Mouse (Mus musculus) lung, postnatal 0 days (tissue): ENCODE data around the gene Gpc1. TPM values are rescaled to one million over a fixed set of nuclear protein-coding genes. Genes with fewer than 3 reads are reported as not detected.

Source experiments
- ATAC-seq: fragments of 200-750 bp; cut with Nextera tagmentation; 2 replicates; pipeline ENCODE4 v1.8.0; 2017; ENCODE audit warnings: moderate library complexity
- DNase-seq: peaks from one replicate; pipeline ENCODE4 v3.0.0-alpha.2; 2016; ENCODE audit warnings: low spot score
- H3K27ac ChIP-seq: fragments of 300-500 bp; sonication (generic); 2 replicates; pipeline ENCODE4 v1.5.1; 2014; ENCODE audit warnings: antibody characterized with exemption, mild to moderate bottlenecking, low read length, mixed read lengths
- H3K27me3 ChIP-seq: fragments of 300-500 bp; sonication (generic); replicated peaks from 2 replicates; pipeline ENCODE4 v1.6.1; 2014; ENCODE audit warnings: low read length, mixed read lengths; ENCODE audit not compliant: insufficient read depth
- H3K36me3 ChIP-seq: fragments of 300-500 bp; sonication (generic); 2 replicates; pipeline ENCODE4 v1.6.1; 2014; ENCODE audit warnings: low read length, mixed read lengths; ENCODE audit not compliant: insufficient read depth
- H3K4me1 ChIP-seq: fragments of 300-500 bp; sonication (generic); 2 replicates; pipeline ENCODE4 v1.6.1; 2014; ENCODE audit warnings: antibody characterized with exemption, low read depth, low read length, mixed read lengths; ENCODE audit not compliant: insufficient read depth
- H3K4me2 ChIP-seq: fragments of 300-500 bp; sonication (generic); replicated peaks from 2 replicates; pipeline ENCODE4 v1.6.1; 2014; ENCODE audit warnings: low read depth, mild to moderate bottlenecking, low read length, moderate library complexity, mixed read lengths
- H3K4me3 ChIP-seq: fragments of 300-500 bp; sonication (generic); 2 replicates; pipeline ENCODE4 v1.5.1; 2014; ENCODE audit warnings: low read depth, low read length
- H3K9ac ChIP-seq: fragments of 300-500 bp; sonication (generic); replicated peaks from 2 replicates; pipeline ENCODE4 v1.6.1; 2014; ENCODE audit warnings: low read depth, mild to moderate bottlenecking
- H3K9me3 ChIP-seq: fragments of 300-500 bp; sonication (generic); 2 replicates; pipeline ENCODE4 v1.6.1; 2016; ENCODE audit warnings: low read length, mixed read lengths
- CTCF ChIP-seq: IDR thresholded peaks from 2 replicates; pipeline ENCODE4 v1.5.1; 2016; ENCODE audit warnings: antibody characterized with exemption, mild to moderate bottlenecking
- EP300 ChIP-seq: IDR thresholded peaks from 2 replicates; pipeline ENCODE4 v1.6.1; 2016; ENCODE audit warnings: antibody characterized with exemption, mild to moderate bottlenecking, control low read depth
- WGBS: fragments of 180-500 bp; shearing (Covaris S2); extraction: QIAGEN DNeasy Blood & Tissue Kit; methylation state at CpG from one replicate; pipeline ENCODE4 v1.1.7; 2014; 5-methylcytosine and 5-hydroxymethylcytosine counted together
- polyA plus RNA-seq: library from polyadenylated mRNA; unstranded; fragments of >200 nt; fragmentation: Nextera tagmentation; extraction: Ambion mirVana; gene quantifications from 2 replicates; pipeline ENCODE4 v1.2.1, GENCODE M21; 2015

Gene Gpc1
- polyA plus RNA-seq, 1 experiment from 2014 or later = 11.0 TPM

DNA sequence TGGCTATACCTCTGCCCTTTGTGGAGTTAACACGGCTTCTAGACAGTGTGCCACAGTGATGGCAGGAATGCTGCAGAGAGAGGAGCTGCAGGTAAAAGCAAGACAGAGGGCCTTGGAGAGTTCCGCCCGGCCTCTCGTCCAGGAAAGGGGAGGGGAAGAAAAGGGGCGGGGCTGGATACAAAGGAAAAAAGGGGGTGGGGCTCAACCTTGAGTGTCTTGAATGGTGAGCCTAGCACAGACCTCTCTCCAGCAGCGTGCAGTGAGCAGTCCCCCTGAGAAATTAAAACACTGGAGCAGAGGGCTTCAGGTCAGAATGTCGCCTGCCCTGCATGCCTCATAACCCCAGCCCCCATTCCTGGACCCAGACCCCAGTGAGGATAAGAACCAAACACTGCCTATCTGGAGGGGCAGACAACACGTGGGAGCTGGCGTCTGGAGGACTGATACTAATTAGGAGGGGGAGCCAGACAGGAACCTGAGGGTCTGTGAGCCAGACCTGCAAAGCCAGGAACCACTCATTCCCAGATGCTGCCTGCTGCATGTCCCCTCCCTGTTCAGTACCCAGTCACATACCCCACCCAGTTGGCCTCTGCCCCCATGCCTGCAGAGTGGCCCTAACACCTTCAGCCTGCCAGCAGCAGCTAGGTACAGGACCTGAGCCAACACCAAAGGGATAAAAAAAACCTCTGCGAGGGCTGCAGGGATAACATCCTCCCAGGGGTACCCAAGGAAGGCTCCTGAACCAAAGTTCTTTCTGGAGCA, 40.2 kb upstream of the Gpc1 start:
- Histone ChIP-seq H3K27ac (no peak overlapping the region), H3K27me3 (no peaks in the 10 kb centered on the region), H3K4me2 (peak overlapping the region; percentile 20; the same call in 1 of the 2 replicates), H3K9me3 (no peaks in the 10 kb centered on the region), H3K9ac (no peak overlapping the region), H3K36me3 (no peaks in the 10 kb centered on the region), H3K4me1 (peaks cover 3% of the 10 kb centered on the region; the same call in 1 of the 2 replicates), H3K4me3 (no peak overlapping the region)
- DNase-seq (peak; percentile 78), ATAC-seq (peak; percentile 76)
- TF ChIP-seq EP300 = no peak
- no peak for TF ChIP-seq CTCF
- 7% methylated on average over 10 of the region's 10 CpGs for WGBS

DNA sequence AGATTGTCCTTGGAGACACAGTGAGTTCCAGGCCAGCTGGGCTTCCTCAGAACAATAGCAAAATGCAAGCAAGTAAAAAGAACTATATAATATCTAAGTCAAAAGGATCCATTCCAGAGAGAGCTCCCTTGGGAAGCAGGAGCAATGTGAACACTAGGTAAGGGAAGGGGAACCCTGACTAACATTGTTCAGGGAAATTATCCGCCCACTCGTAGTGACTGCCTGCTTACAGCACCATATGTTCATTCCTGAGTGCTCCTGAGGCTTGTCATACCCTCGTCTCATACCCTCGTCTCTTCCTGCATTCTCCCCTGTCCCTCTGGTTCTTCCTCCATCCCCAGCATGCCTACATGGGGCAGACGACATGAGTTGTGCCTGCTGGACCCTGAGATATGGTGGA, 37.7 kb upstream of the Gpc1 start:
- H3K4me1 ChIP-seq = peaks cover 3% of the 10 kb centered on the region; the same call in 1 of the 2 replicates
- H3K4me2 ChIP-seq = no peak overlapping the region
- H3K27ac ChIP-seq = no peak overlapping the region
- no peak for DNase-seq
- 63% methylated on average over 5 of the region's 5 CpGs for WGBS
- ATAC-seq = no peak
- no peak overlapping the region for H3K4me3 ChIP-seq
- no peak for TF ChIP-seq EP300
- no peak for TF ChIP-seq CTCF
- H3K9ac ChIP-seq = no peak overlapping the region
- H3K9me3 ChIP-seq = no peaks in the 10 kb centered on the region
- H3K27me3 ChIP-seq = no peaks in the 10 kb centered on the region
- no peaks in the 10 kb centered on the region for H3K36me3 ChIP-seq

DNA sequence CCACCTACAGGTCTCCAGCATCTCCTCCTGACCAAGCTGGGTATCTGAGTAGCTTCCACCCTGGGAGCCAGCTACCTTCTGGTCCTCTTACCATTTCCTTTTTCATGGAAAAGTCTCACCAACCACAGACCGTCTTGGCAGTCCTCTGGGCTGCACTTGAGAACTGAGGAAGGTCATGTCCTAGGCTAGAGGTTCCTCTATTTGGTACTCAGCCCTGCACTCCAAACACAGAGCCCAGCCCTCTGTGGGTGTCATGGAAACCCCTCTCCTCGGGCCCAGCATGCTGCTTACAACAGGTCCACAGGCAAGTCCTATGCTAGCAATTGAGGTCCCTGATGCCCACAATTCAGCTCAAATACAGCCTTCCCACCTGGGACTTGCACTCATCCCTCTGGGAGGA, 33.0 kb upstream of the Gpc1 start:
- Histone ChIP-seq H3K4me1 (no peaks in the 10 kb centered on the region), H3K4me3 (no peak overlapping the region), H3K36me3 (no peaks in the 10 kb centered on the region), H3K27ac (no peak overlapping the region), H3K9ac (no peak overlapping the region), H3K27me3 (no peaks in the 10 kb centered on the region), H3K4me2 (no peak overlapping the region), H3K9me3 (no peaks in the 10 kb centered on the region)
- TF ChIP-seq EP300 = no peak
- no peak for TF ChIP-seq CTCF
- 51% methylated on average over 2 of the region's 2 CpGs for WGBS
- ATAC-seq (no peak), DNase-seq (no peak)

DNA sequence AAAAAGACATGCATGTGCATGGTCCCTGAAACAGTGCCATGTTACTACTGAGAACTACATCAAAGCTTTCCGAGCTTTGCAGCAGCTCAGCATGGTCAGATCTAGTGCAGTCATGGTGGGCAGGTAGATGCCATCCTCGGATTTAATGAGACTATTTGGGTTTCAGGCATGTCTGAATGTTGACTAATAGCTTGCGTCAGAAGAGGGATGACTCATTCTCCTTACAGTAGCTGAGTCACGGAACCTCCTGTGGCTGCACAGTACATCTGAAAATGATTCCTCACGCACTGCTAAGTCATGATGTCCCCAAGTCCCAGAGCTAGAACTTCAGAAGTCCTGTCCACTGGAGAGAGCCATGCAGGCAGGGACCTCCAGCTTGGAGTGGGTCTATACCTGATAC, 31.8 kb upstream of the Gpc1 start:
- DNase-seq = no peak
- WGBS = 72% methylated on average over 5 of the region's 5 CpGs
- TF ChIP-seq CTCF = no peak
- no peak for TF ChIP-seq EP300

DNA sequence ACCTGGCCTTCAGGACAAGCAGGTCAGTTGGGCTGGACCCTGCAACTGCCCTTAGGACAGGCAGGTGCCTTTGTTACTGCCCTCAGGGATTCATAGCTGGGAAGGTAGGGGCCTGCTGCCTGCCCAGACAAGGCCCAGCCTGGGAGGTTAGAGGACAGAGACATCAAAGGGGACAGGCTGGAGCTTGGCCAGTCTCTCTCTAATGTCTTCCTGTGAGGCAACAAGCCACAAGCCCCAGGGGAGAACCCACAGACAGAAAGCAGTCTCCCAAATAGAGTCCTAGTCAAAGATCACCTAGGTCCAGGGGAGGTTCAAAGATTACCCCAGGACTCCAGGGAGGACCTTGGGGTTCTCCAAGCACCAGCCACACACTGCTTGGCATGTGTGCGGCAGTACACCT, 29.1 kb upstream of the Gpc1 start:
- TF ChIP-seq CTCF (no peak), EP300 (no peak)
- no peak overlapping the region for H3K4me2 ChIP-seq
- DNase-seq = no peak
- ATAC-seq = no peak
- H3K4me1 ChIP-seq = no peaks in the 10 kb centered on the region
- no peak overlapping the region for H3K27ac ChIP-seq
- H3K9me3 ChIP-seq = no peaks in the 10 kb centered on the region
- no peak overlapping the region for H3K9ac ChIP-seq
- no peaks in the 10 kb centered on the region for H3K36me3 ChIP-seq
- 100% methylated on average over 1 of the region's 1 CpGs for WGBS
- H3K27me3 ChIP-seq = no peaks in the 10 kb centered on the region
- H3K4me3 ChIP-seq = no peak overlapping the region

More for the DNA sequence above, 31.8 kb upstream of the Gpc1 start:
- Histone ChIP-seq H3K4me1 (no peaks in the 10 kb centered on the region), H3K4me3 (no peak overlapping the region), H3K9ac (no peak overlapping the region), H3K9me3 (no peaks in the 10 kb centered on the region), H3K27me3 (no peaks in the 10 kb centered on the region), H3K36me3 (no peaks in the 10 kb centered on the region), H3K27ac (no peak overlapping the region), H3K4me2 (no peak overlapping the region)
- ATAC-seq = no peak

DNA sequence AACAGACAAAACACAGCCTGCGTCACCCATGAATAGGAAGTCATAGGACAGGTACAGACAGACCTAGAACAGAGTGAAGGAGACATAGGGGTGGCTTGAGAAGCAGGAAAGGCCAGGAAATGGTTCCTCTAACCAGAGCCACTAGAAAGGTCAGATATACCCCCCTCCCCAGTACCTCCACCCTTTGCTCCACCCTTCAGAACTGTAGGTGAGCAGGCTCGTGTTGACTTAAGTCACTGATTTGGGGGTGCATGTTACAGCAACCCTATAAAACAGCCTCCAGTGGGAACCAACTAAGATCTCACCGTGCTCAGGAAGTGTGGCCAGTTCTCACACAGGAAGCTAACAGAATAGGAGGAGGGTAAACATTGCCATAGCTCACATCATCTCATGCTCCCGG, 28.1 kb upstream of the Gpc1 start:
- Histone ChIP-seq H3K36me3 (no peaks in the 10 kb centered on the region), H3K4me2 (no peak overlapping the region), H3K4me1 (no peaks in the 10 kb centered on the region), H3K27me3 (no peaks in the 10 kb centered on the region), H3K9me3 (no peaks in the 10 kb centered on the region), H3K4me3 (no peak overlapping the region), H3K27ac (no peak overlapping the region), H3K9ac (no peak overlapping the region)
- 65% methylated on average over 4 of the region's 4 CpGs for WGBS
- ATAC-seq (no peak), DNase-seq (no peak)
- TF ChIP-seq CTCF (no peak), EP300 (no peak)
